Mouse (Mus musculus): ENCODE measurements around the gene Klhdc3. TPM values are rescaled to one million over a fixed set of nuclear protein-coding genes. Genes with fewer than 3 reads are reported as not detected.

Klhdc3 gene
- polyA plus RNA-seq, 1 experiment from 2014 or later = 115 TPM

DNA sequence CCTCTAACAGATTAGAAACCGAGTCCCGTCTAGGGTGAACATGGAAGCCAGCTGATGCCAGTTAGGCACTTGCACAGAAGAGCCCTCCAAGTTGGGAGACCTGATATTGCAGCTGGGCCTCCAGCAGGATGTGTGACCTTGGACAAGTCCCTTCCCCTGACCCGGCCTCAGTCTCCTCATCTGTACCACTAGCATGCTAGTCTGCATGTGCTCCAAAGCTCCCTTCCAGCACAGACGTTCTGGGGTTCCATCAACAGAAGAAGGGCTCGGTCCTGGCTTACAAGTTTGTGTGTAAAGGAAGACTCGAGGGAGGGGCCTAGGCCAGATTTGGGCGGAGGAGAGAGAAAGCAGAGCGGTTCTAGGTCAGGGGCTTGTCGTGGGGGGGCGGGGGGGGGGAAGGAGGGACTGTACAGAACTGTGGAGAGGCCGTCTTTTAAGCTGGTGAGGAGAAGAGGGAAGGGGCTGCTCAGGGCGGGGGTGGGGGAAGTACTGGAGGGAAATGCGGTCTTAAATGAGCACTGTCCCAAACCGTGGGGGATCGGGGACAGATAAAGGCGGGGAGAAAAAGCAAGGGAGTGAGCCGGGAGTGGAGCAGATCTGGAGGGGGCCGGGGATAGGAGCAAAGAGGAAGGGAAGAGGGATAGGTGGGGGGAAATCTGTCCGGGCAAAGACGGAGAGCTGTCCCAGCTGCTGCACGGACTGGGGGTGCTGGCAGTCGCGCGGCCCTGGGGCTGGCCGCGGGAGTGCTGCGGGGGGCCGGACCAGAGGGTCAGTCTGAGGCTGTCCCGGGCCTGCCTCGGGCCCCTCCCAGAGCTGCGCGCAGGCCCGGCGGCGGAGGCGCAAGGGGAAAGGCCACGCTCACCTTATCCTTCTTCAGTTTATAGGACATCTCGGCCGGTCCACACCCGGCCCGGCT is 23.5 kb upstream of the Klhdc3 start:
- peak; percentile 86 for ATAC-seq (ENCODE audit: low read depth)
- peak overlapping the region; percentile 85 for H3K4me3 ChIP-seq (ENCODE audit: low read length)
- peak overlapping the region; percentile 77 for H3K4me2 ChIP-seq (ENCODE audit: low read depth, low read length)
- H3K4me1 ChIP-seq (replicated peaks; ENCODE audit: control insufficient read depth, insufficient read depth, low read length) = peaks cover 25% of the 10 kb centered on the region
- H3K36me3 ChIP-seq (ENCODE audit: control insufficient read depth, insufficient read depth, low read length) = peaks cover 5% of the 10 kb centered on the region; the same call in 1 of the 2 replicates
- peak overlapping the region; percentile 97 for H3K27ac ChIP-seq (ENCODE audit: low read length)
- no peaks in the 10 kb centered on the region for H3K27me3 ChIP-seq (ENCODE audit: control insufficient read depth, insufficient read depth, low read depth, low read length)
- peak overlapping the region; percentile 93 for H3K9ac ChIP-seq (ENCODE audit: low read length)
- no peaks in the 10 kb centered on the region for H3K9me3 ChIP-seq (ENCODE audit: control insufficient read depth, low read length)
- 2% methylated on average over 41 of the region's 41 CpGs for WGBS

DNA sequence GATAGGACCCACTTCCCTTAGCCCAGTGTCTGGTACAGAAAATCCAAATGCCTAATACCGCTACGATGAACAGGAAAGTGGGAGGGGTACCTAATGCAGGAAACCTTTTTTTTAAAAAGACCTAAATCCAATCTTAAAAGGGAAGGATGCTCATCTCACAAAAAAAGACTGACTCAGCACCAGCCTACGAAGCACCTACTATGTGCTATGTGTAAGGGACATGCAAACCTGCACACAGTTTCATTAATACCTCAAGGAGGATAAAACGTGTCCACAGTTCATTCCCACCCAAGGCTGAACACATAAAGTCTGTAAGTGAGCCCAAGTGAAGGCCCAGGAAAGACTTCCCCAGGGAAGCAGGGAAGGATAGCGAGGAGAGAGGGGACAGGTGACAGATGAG is 21.8 kb upstream of the Klhdc3 start:
- H3K27me3 ChIP-seq (ENCODE audit: control insufficient read depth, insufficient read depth, low read depth, low read length) = no peaks in the 10 kb centered on the region
- H3K4me2 ChIP-seq (ENCODE audit: low read depth, low read length) = peak overlapping the region; percentile 77; the same call in 1 of the 2 replicates
- H3K27ac ChIP-seq (ENCODE audit: low read length) = no peak overlapping the region
- no peak for ATAC-seq (ENCODE audit: low read depth)
- H3K9ac ChIP-seq (ENCODE audit: low read length) = no peak overlapping the region; the same call in 1 of the 2 replicates
- peaks cover 25% of the 10 kb centered on the region for H3K4me1 ChIP-seq (replicated peaks; ENCODE audit: control insufficient read depth, insufficient read depth, low read length)
- WGBS = 84% methylated on average over 5 of the region's 5 CpGs
- peaks cover 5% of the 10 kb centered on the region; the same call in 1 of the 2 replicates for H3K36me3 ChIP-seq (ENCODE audit: control insufficient read depth, insufficient read depth, low read length)
- H3K9me3 ChIP-seq (ENCODE audit: control insufficient read depth, low read length) = no peaks in the 10 kb centered on the region
- no peak overlapping the region for H3K4me3 ChIP-seq (ENCODE audit: low read length)

DNA sequence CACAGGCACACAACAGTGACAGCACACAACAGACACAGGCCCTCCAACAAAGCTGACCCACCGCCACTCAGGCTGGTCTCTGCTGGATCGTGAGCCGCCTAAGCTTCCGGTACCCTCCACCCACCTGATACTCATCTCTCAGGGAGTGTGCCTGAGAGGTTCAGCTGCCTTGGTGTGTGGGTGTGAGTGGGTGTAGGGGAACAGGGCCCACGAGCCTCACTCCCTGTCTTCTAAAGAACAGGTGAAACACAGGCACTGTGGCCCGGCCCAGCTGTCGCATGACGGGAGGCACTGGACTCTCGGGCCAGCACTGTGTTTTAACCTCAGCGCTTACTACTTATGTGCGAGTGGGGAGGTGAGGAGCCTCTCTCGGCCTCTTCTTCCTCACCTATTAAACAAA is 21.4 kb upstream of the Klhdc3 start:
- H3K27me3 ChIP-seq (ENCODE audit: control insufficient read depth, insufficient read depth, low read depth, low read length) = no peaks in the 10 kb centered on the region
- ATAC-seq (ENCODE audit: low read depth) = no peak
- no peak overlapping the region for H3K9ac ChIP-seq (ENCODE audit: low read length)
- no peaks in the 10 kb centered on the region for H3K9me3 ChIP-seq (ENCODE audit: control insufficient read depth, low read length)
- 86% methylated on average over 12 of the region's 12 CpGs for WGBS
- no peak overlapping the region for H3K4me2 ChIP-seq (ENCODE audit: low read depth, low read length)
- H3K4me1 ChIP-seq (replicated peaks; ENCODE audit: control insufficient read depth, insufficient read depth, low read length) = peaks cover 25% of the 10 kb centered on the region
- H3K4me3 ChIP-seq (ENCODE audit: low read length) = no peak overlapping the region
- H3K27ac ChIP-seq (ENCODE audit: low read length) = no peak overlapping the region
- H3K36me3 ChIP-seq (ENCODE audit: control insufficient read depth, insufficient read depth, low read length) = peaks cover 5% of the 10 kb centered on the region; the same call in 1 of the 2 replicates

DNA sequence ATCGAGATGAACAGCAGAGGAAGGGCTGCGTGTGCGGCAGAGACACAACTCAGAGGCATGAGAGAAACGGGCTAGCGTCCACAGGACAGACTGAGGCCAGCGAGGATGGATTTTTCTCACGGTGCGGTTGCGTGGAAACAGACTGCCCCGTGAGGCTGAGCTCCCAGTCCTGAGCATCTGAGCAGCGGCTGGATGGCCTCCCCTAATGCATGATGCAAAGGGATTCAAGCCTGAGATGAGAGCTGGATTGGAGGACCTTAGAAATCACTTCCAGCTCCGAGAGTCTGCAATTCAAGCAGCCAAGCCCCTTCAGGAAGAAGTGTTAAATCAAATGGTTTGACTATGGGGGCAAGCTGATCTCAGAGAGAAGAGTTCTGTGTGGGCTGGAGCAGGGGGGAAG is 20.8 kb upstream of the Klhdc3 start:
- Histone ChIP-seq H3K27ac (ENCODE audit: low read length) (no peak overlapping the region), H3K4me3 (ENCODE audit: low read length) (no peak overlapping the region), H3K27me3 (ENCODE audit: control insufficient read depth, insufficient read depth, low read depth, low read length) (no peaks in the 10 kb centered on the region), H3K4me2 (ENCODE audit: low read depth, low read length) (no peak overlapping the region), H3K36me3 (ENCODE audit: control insufficient read depth, insufficient read depth, low read length) (peaks cover 5% of the 10 kb centered on the region; the same call in 1 of the 2 replicates), H3K9me3 (ENCODE audit: control insufficient read depth, low read length) (no peaks in the 10 kb centered on the region), H3K4me1 (replicated peaks; ENCODE audit: control insufficient read depth, insufficient read depth, low read length) (peaks cover 25% of the 10 kb centered on the region), H3K9ac (ENCODE audit: low read length) (no peak overlapping the region)
- no peak for ATAC-seq (ENCODE audit: low read depth)
- 71% methylated on average over 12 of the region's 12 CpGs for WGBS

DNA sequence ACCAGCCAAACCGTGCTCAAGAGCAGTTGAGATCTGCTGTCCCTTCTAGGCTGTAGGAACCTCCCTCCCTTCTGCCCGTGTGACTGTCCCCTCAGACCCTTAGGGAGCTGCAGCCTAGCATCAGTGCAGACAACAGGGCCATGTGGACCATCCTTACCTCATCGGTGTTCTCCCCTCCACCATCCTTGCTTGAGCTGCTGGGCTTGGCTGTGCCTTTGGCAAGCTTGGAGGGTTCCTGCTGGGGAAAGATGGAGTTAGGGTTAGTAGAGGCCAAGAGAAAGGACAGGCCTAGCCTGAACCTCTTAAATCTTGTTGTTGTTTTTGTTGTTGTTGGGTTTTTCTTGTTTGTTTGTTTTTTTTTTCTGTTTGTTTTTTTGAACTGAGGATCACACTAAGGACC is 19.2 kb upstream of the Klhdc3 start:
- Histone ChIP-seq H3K4me3 (ENCODE audit: low read length) (no peak overlapping the region), H3K27ac (ENCODE audit: low read length) (no peak overlapping the region), H3K4me1 (replicated peaks; ENCODE audit: control insufficient read depth, insufficient read depth, low read length) (peaks cover 20% of the 10 kb centered on the region), H3K27me3 (ENCODE audit: control insufficient read depth, insufficient read depth, low read depth, low read length) (no peaks in the 10 kb centered on the region), H3K4me2 (ENCODE audit: low read depth, low read length) (no peak overlapping the region), H3K36me3 (ENCODE audit: control insufficient read depth, insufficient read depth, low read length) (peaks cover 5% of the 10 kb centered on the region; the same call in 1 of the 2 replicates), H3K9ac (ENCODE audit: low read length) (no peak overlapping the region), H3K9me3 (ENCODE audit: control insufficient read depth, low read length) (no peaks in the 10 kb centered on the region)
- no peak for ATAC-seq (ENCODE audit: low read depth)
- WGBS = 79% methylated on average over 3 of the region's 3 CpGs

DNA sequence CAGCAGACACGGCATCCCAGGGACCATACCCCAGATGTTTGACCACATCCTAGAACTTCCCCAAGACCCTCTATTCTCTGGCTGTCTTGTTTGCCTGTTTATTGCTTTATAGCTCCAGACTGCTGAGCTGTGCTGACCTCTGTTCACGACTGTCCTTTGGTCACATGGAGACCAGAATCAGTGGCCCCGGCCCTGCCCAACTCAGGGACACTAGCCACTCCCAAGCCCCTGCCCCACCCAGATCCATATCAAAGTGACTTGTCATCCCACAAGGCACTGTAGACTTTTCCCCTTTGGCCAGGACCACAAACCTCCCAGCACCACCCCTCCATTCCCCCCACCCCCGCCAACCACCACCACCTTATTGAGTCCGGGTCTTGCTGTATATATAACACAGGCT is 18.5 kb upstream of the Klhdc3 start:
- H3K4me2 ChIP-seq (ENCODE audit: low read depth, low read length) = no peak overlapping the region
- ATAC-seq (ENCODE audit: low read depth) = no peak
- WGBS = 81% methylated on average over 5 of the region's 5 CpGs
- H3K36me3 ChIP-seq (ENCODE audit: control insufficient read depth, insufficient read depth, low read length) = peaks cover 5% of the 10 kb centered on the region; the same call in 1 of the 2 replicates
- H3K4me3 ChIP-seq (ENCODE audit: low read length) = no peak overlapping the region
- no peaks in the 10 kb centered on the region for H3K9me3 ChIP-seq (ENCODE audit: control insufficient read depth, low read length)
- no peaks in the 10 kb centered on the region for H3K27me3 ChIP-seq (ENCODE audit: control insufficient read depth, insufficient read depth, low read depth, low read length)
- H3K9ac ChIP-seq (ENCODE audit: low read length) = no peak overlapping the region
- H3K27ac ChIP-seq (ENCODE audit: low read length) = no peak overlapping the region
- peaks cover 20% of the 10 kb centered on the region for H3K4me1 ChIP-seq (replicated peaks; ENCODE audit: control insufficient read depth, insufficient read depth, low read length)

DNA sequence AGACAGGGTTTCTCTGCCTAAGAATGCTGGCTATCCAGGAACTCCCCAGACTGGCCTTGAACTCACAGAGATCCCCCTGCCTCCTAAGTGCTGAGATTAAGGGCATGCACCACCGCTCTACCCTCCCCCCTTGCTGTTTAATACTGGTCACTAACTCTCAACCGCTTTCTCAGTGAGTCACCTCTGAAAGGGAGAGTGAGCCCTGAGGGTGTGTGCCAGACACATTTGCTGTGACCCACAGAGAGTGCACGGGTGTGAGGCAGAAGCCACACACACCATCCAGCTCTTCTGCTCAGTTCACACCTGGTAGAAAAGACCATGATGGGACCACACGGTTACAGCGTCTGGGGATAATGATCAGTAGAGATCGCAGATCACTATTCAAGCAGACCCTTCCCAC is 17.8 kb upstream of the Klhdc3 start:
- H3K27me3 ChIP-seq (ENCODE audit: control insufficient read depth, insufficient read depth, low read depth, low read length) = no peaks in the 10 kb centered on the region
- H3K36me3 ChIP-seq (ENCODE audit: control insufficient read depth, insufficient read depth, low read length) = peaks cover 5% of the 10 kb centered on the region; the same call in 1 of the 2 replicates
- no peak overlapping the region for H3K4me3 ChIP-seq (ENCODE audit: low read length)
- H3K4me1 ChIP-seq (replicated peaks; ENCODE audit: control insufficient read depth, insufficient read depth, low read length) = peaks cover 15% of the 10 kb centered on the region
- H3K27ac ChIP-seq (ENCODE audit: low read length) = no peak overlapping the region
- 89% methylated on average over 6 of the region's 6 CpGs for WGBS
- no peak for ATAC-seq (ENCODE audit: low read depth)
- no peaks in the 10 kb centered on the region for H3K9me3 ChIP-seq (ENCODE audit: control insufficient read depth, low read length)
- no peak overlapping the region for H3K4me2 ChIP-seq (ENCODE audit: low read depth, low read length)
- no peak overlapping the region for H3K9ac ChIP-seq (ENCODE audit: low read length)

DNA sequence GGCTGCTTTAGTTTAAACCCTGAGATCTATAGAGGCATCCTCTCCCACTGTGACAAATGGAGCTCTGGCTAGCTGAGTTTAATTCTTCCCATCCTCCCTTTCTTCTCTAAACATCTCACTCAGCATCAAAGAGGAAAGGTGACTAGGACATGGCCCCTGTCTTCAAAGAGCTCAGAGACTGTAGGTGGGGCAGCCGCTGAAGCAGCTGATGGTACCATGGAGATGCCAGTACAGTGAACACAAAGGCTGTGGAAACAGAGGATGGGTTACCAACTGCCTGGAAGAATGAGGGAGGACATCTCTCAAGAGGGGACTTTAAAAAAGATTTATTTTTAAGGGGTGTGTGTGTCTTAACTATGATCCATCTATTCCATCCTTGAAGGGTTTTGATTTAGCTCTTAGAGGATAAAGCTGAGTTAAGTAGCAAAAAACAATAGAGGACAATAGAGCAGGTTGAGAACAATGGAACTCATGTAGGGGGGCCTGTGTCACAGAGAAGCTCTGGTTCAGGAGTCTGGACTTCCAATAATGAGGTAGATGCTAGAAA is 13.9 kb upstream of the Klhdc3 start:
- no peak for ATAC-seq (ENCODE audit: low read depth)
- no peaks in the 10 kb centered on the region for H3K4me1 ChIP-seq (replicated peaks; ENCODE audit: control insufficient read depth, insufficient read depth, low read length)
- WGBS = 56% methylated on average over 1 of the region's 1 CpGs
- no peak overlapping the region for H3K9ac ChIP-seq (ENCODE audit: low read length)
- no peaks in the 10 kb centered on the region for H3K9me3 ChIP-seq (ENCODE audit: control insufficient read depth, low read length)
- peaks cover under 1% of the 10 kb centered on the region; the same call in 1 of the 2 replicates for H3K36me3 ChIP-seq (ENCODE audit: control insufficient read depth, insufficient read depth, low read length)
- H3K4me2 ChIP-seq (ENCODE audit: low read depth, low read length) = no peak overlapping the region
- H3K27me3 ChIP-seq (ENCODE audit: control insufficient read depth, insufficient read depth, low read depth, low read length) = no peaks in the 10 kb centered on the region
- no peak overlapping the region for H3K27ac ChIP-seq (ENCODE audit: low read length)
- H3K4me3 ChIP-seq (ENCODE audit: low read length) = no peak overlapping the region

DNA sequence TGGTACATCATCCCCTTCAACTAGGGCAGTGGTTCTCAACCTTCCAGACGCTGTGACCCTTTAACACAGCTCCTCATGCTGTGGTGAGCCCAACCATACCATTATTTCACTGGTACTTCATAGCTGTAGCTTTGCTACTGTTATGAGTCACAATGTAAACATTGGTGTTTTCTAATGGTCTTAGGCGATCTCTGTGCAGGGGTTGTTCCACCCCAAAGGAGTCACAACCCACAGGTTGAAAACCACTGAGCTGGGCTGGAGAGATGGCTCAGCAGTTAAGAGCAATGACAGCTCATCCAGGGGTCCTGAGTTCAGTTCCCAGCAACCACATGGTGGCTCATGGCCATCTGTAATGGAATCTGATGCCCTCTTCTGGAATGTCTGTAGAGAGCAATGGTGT is 10.7 kb upstream of the Klhdc3 start:
- Histone ChIP-seq H3K4me1 (replicated peaks; ENCODE audit: control insufficient read depth, insufficient read depth, low read length) (no peaks in the 10 kb centered on the region), H3K9ac (ENCODE audit: low read length) (no peak overlapping the region), H3K27ac (ENCODE audit: low read length) (no peak overlapping the region), H3K36me3 (ENCODE audit: control insufficient read depth, insufficient read depth, low read length) (peaks cover 8% of the 10 kb centered on the region; the same call in 1 of the 2 replicates), H3K27me3 (ENCODE audit: control insufficient read depth, insufficient read depth, low read depth, low read length) (no peaks in the 10 kb centered on the region), H3K4me3 (ENCODE audit: low read length) (no peak overlapping the region), H3K4me2 (ENCODE audit: low read depth, low read length) (no peak overlapping the region), H3K9me3 (ENCODE audit: control insufficient read depth, low read length) (no peaks in the 10 kb centered on the region)
- no peak for ATAC-seq (ENCODE audit: low read depth)
- WGBS = 78% methylated on average over 2 of the region's 2 CpGs

All from lung, embryonic 16.5 days (tissue).